Mouse (Mus musculus) CD4-positive helper T cell, adult 2 months (primary cell): ENCODE results near the gene Tnnt1.
A peak's percentile ranks its signal among the peaks of the same experiment; 100 is the strongest.

Experiments
- DNase-seq: peaks from one replicate; pipeline ENCODE4 v3.0.0-alpha.2; 2012; ENCODE audit warnings: low read depth, missing footprints, low spot score

Gene Tnnt1

GRCm38 (mm10) chr7:4521231-4522003 is 5.2 kb upstream of the Tnnt1 start:
- DNase-seq: no peak

GRCm38 (mm10) chr7:4518487-4518886 is 2.3 kb upstream of the Tnnt1 start:
- DNase-seq: peak; percentile 39

DNA sequence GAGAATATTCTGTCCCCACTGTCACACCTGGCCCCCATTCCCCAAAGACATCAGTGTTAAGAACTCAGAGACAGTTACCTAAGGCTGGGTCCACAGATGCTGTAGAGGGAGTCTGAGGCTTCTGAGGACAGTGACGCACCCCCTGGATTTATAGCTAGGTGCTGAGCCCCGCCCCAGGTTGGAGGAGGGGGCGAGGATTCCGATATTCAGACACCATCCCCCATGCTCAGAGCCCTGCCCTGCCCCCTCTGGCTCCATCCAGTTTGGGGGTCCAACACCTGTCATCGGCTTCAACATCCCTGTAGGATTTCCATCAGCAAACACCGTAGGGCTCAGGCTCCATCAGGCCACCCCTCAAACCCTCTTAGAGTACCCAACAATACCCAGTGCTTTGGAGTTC is 329 bp downstream of the Tnnt1 start:
- no peak for DNase-seq

DNA sequence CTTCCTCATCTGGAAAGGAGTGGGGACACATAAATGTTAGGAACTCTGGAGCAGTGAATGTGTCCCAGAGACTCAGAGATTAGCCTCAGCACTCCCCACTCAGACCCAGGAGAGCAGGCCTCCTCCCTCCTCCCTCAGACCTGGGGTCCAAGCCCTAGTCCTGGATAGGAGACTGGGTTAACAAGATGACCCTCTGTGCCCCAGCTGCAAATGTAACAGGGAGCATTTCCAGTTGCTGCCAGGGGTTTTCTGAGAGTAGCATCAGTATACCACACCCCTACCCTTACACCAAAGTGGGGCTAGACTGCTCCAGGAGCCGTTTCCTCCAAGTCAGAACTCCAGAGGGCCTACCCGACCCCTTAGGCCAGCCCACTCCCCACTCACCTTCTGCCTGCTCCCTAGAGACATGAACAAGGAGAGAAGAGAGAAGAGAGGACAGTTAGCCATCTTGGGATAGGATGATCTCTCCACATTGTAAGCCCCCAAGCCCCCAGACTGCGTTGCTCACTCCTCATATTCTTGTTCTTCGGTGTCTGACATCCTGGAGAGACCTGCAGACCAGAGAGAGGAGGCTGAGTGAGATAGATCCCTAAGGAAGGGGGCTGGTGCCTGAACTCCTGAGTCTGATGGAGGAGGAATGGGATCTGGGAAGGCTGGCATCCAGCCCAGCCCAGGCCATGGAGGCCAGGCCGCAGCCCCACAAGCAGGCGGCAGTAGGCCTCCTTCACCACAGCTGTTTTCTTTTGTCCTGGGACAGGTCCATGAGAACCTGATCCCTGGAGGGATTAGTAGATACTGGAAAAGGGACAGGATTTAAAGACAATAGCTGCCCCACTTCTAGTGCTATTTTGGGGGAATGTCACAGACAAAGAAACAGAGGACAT is 2.1 kb downstream of the Tnnt1 start:
- no peak for DNase-seq

DNA sequence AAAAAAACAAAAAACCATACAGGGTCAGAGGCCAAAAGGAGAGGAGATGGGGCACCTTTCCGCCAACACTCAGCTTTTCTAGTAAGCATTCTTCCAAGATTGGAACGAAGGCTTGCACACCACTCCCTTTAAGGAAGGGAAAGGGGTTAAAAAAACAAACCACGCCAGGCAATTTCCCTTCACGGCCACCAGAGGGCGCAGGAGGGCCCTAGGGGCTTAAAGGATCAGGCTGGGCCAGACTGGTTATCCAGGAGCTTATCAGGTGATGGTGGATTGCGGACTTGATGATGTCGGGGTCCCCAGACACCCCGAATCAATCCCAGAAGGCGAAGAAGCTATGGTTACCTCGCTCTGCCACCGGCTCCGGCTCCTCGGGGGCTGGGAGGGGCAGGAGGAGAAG is 2.9 kb downstream of the Tnnt1 start:
- DNase-seq: peak; percentile 70

DNA sequence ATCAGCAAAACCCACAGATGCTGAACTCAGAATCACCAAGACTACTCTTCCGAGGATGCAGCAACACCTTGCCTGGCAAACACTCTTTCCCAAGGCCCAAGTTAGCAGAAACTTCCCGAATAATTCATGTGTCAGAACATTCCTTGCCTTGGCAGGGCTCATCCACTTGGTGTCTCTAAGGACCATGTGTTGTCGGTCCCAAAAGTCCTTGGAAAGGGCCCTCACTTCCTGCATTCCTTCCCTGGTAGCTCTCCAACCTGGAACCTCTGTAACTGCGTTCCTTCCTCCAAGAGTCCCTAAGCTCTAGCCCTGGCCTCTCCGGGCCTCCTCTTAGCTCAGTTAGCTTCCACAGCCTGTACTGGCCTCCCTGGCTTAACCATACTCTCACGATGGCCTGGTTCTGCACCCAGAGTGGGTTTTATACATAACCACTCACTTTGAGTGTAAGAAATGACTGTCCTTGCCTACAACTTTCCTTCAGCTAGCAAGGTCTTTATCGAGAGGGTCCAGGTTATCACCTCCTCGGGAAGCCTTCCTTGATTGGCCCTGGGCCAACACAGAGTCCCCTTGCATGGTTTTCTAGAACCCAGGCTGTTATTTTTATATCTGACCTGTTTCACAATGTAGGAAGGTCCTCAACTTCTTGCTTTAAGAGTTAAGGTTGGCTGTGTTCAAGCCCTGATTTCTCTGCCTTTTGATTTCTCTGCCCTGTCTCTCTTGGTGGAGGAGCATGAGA is 4.5 kb downstream of the Tnnt1 start:
- no peak for DNase-seq

GRCm38 (mm10) chr7:4509863-4510608 is 6.1 kb downstream of the Tnnt1 start:
- DNase-seq: peak; percentile 82

- no peak for DNase-seq
These were observed 7.5 kb downstream of the Tnnt1 start for GRCm38 (mm10) chr7:4508739-4509116.

DNA sequence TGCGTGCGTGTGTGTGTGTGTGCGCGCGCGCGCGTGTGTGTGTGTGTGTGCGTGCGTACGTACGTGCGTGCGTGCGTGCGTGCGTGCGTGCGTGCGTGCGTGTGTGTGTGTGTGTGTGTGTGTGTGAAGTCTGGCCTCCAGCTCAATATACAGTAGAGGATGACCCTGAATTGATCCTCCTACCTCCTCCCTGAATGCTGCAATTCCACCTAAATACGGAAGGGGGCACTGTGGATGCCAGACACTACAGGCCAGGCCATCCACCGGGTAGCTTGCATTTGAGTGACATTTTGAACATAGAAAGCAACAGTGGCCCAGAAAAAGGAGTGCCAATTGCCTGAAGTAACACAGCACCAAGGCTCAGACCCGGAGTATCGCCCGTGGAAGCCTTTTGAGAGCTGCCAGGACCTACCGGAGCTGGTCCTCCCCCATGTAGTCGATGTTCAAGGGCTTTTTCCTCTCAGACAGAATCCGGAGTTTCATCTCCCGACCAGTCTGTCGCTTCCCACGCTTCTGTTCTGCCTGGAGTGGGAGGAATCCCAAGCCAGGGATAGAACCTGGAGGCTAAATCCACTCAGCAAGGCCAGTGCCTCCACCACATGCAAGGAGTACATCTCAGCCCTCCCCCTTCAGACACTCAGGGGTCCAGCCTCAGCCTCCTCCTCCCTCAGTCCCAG is 8.0 kb downstream of the Tnnt1 start:
- peak; percentile 24 for DNase-seq

DNA sequence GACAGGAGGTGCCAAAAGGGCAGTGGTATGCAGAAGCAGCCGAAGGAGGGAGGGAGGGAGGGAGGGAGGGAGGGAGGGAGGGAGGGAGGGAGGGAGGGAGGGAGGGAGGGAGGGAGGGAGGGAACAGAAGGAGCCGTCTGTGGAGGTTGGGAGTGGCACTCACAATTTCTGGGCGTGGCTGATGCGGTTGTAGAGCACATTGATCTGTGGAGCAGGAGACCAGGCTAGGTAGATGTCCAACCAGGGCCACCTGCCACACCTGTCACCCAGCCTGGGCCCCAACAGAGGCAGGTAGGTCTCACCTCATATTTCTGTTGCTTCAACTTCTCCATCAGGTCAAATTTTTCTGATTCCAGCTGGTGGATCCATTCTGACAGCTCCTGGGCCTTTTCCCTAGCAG is 9.0 kb downstream of the Tnnt1 start:
- no peak for DNase-seq

- no peak for DNase-seq
These were observed 11.3 kb downstream of the Tnnt1 start for GRCm38 (mm10) chr7:4504646-4505435.

DNA sequence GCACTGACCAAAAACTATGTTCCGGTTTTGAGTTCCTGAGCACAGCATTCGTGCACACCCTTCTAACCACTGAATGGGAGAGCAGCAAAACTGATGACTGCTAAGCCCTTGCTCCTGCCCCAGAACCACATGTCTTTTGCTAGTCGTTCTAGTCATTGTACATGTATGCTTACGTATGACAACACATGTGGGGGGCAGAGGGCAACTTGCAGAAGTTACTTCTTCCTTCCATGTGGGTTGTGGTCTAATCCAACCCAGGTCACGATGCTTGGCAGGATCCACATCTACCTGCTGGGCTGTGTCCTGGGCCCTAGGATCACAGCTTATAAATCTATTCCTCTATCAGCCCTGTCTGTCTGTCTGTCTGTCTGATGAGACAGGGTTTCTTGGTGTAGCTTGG is 12.3 kb downstream of the Tnnt1 start:
- DNase-seq: no peak

DNA sequence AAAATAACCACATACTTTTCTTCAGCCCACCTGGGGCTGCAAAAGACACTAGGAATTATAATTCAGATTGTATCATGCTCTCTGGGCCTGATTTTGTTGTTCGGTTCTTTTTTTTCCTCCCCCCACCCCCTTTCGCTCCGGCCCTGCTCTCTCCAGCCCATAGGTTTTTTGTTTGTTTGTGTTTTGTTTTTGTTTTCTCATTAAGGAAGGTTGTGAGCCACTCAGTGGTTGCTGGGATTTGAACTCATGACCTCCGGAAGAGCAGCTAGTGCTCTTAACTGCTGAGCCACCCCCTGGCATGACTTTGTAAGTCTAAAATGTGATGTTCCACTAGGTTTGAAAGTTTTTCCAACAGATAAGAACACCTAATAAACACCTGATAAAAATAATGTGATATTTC is 13.1 kb downstream of the Tnnt1 start:
- no peak for DNase-seq

GRCm38 (mm10) chr7:4502421-4503090 is 13.6 kb downstream of the Tnnt1 start:
- peak; percentile 19 for DNase-seq

DNA sequence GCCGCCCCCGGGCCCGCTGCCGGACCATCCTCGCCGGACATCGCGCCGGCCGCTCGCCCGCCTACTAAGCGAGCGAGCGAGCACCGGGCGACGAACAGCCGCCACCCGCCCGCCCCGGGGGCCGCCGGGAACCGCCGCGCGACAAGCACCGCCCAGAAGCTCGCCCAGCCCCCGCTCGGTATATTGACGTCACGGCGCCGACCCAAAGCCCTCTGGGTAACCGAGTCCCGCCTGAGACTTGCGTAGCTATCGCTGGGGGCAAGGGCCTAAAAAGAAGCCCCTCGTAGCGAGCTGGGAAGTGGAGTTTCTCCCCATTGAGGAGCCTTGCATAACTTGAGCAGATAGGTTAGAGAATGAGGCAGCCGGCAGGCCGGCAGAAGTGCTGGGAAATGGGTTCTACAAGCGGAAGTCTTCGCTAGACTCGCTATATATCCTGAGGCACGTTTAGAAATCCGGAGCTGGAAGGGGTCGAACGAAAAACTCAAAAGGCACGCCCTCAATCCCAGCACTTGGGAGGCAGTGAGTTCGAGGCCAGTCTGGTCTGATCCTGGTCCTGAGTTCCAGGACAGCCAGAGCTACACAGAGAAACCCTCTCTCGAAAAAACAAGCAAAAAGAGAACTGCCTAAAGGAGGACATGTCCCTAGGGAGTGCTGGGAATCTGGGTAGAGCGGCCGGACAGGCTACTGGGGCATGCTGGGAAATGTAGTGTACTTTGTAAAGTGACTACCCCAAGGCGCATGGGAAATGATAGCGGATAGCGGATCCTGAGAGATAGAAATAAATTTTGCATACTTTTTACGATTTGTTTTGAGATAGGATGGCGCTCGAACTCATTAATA is 14.4 kb downstream of the Tnnt1 start, which contains the start of gene Ppp1r12c:
TSS of gene Ppp1r12c (minus strand) at position 123 of the 840 bp plus-strand sequence.
- DNase-seq: peak; percentile 92

- peak; percentile 71 for DNase-seq
These were observed 15.2 kb downstream of the Tnnt1 start for GRCm38 (mm10) chr7:4500892-4501471.

DNA sequence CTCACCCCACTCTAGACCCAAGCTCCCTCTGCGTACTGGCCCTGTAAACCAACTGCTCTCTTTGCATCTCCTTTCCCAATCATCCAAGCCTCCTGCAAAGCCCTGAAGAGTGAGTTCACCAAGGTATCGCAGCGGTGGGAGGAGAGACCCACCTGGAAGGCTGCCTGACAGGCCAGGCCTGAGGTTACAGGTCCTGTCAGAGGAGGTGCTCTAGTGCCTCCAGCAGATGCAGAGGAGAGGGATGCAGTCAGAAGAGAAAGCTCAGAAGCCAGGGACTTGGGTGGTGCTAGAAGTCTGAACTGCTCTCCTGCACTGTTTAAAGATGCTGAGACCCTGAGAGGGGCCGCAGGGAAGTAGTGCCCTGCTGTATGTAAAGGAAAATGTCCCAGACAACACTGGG is 17.1 kb downstream of the Tnnt1 start:
- DNase-seq: no peak

DNA sequence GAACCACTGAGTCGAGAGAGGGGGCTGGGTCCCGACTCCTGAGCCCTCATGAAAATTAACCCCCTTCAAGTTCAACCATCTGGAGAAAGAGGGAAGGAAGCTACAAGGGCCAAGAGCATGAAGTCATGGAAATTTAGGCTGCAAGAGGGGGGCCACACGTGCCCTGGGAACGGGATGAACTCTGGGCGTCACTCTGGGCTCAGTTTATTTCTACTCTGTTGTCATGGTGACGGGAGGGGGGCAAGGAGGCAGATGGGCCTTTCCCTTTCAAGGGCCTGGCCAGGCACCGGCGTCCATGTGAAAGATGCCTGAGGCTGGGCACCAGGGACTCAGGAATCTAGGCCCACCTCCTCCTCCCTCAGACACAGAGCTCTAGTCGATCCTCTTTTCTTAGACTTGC is 17.9 kb downstream of the Tnnt1 start:
- no peak for DNase-seq
